Mouse (Mus musculus): ENCODE results near the gene Atp13a2. TPM values are rescaled to one million over a fixed set of nuclear protein-coding genes. Genes with fewer than 3 reads are reported as not detected.

Atp13a2 gene
- total and polyA plus RNA-seq, 3 experiments: 29.0 to 65.4 TPM; not detected in 1

DNA sequence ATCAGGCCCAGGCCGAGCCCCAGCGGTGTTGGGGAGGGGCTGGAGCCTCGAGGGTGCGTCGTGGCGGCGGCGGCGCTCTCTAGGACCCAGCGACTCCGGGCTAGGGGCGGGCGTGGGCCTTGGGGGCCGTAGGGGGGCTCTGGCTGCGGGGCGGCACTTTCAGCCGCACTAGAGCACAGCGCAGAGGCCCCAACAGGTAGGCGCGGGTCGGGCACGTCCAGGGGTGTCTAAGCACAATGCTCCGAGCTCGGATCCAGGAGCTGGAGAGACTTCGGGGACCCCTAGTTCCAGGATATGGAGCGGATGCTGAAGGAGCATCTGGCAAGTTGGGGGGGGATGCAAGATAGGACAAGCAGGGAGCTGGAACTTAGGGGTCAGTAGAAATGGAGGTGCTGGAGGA lies 23.9 kb downstream of the Atp13a2 start:
- Histone ChIP-seq H3K9me3 (replicated peaks; ENCODE audit: insufficient read depth, low read length) (no peaks in the 10 kb centered on the region), H3K27me3 (ENCODE audit: control insufficient read depth in 1 of 2, insufficient read depth in 2 of 2, low read length in 2 of 2) (no peaks in the 10 kb centered on the region), H3K9ac (ENCODE audit: control insufficient read depth, low read depth, low read length, poor library complexity, severe bottlenecking) (no peak overlapping the region), H3K4me1 (ENCODE audit: control insufficient read depth in 1 of 2, insufficient read depth in 2 of 2, low read length in 2 of 2) (peaks cover 0 to 8% of the 10 kb centered on the region in 2 experiments; a peak in 1 of 4 replicates), H3K27ac (ENCODE audit: control insufficient read depth, low read depth, low read length) (no peak overlapping the region), H3K4me3 (ENCODE audit: control insufficient read depth in 1 of 2, insufficient read depth in 1 of 2, low read depth in 2 of 2, low read length in 2 of 2) (no peak overlapping the region), H3K36me3 (ENCODE audit: control insufficient read depth in 1 of 2, insufficient read depth in 2 of 2, low read length in 2 of 2) (no peaks in the 10 kb centered on the region), H3K79me2 (ENCODE audit: control insufficient read depth, insufficient read depth, low read length, poor library complexity) (no peaks in the 10 kb centered on the region)
- no peak for DNase-seq (ENCODE audit: low read depth, low spot score)
- TF ChIP-seq USF2 (IDR thresholded peaks at IDR 0.05; ENCODE audit: borderline replicate concordance in 1 of 2, insufficient read depth in 1 of 2, low read depth in 1 of 2, low read length in 2 of 2) (no peak), HCFC1 (IDR thresholded peaks at IDR 0.05; ENCODE audit: low read depth, low read length) (no peak), EP300 (IDR thresholded peaks at IDR 0.05; ENCODE audit: low read depth in 1 of 2, low read length in 2 of 2) (no peak), NELFE (IDR thresholded peaks at IDR 0.05; ENCODE audit: low read depth, low read length) (no peak), POLR2AphosphoS2 (IDR thresholded peaks at IDR 0.05; ENCODE audit: low read length) (no peak), ZNF384 (IDR thresholded peaks at IDR 0.05; ENCODE audit: low read depth, low read length) (no peak), MYC (IDR thresholded peaks at IDR 0.05; ENCODE audit: low read depth, low read length) (no peak), MAZ (IDR thresholded peaks at IDR 0.05; ENCODE audit: low read depth, low read length) (no peak), SIN3A (IDR thresholded peaks at IDR 0.05; ENCODE audit: low read length) (no peak), ZKSCAN1 (IDR thresholded peaks at IDR 0.05; ENCODE audit: low read depth, low read length) (no peak), CHD1 (IDR thresholded peaks at IDR 0.05; ENCODE audit: low read depth, low read length) (no peak), JUND (IDR thresholded peaks at IDR 0.05; ENCODE audit: low read depth, low read length) (no peak), TAL1 (IDR thresholded peaks at IDR 0.05; ENCODE audit: low read length) (no peak), ZC3H11A (IDR thresholded peaks at IDR 0.05; ENCODE audit: low read depth, low read length) (no peak), MAX (IDR thresholded peaks at IDR 0.05; ENCODE audit: low read length) (no peak), MAFK (IDR thresholded peaks at IDR 0.05; ENCODE audit: borderline replicate concordance, low read depth, low read length) (no peak), GABPA (IDR thresholded peaks at IDR 0.05; ENCODE audit: low read depth, low read length) (no peak), NRF1 (IDR thresholded peaks at IDR 0.05; ENCODE audit: insufficient read depth, low read depth, low read length, poor library complexity, severe bottlenecking) (no peak), USF1 (IDR thresholded peaks at IDR 0.05; ENCODE audit: low read depth, low read length) (no peak)

DNA sequence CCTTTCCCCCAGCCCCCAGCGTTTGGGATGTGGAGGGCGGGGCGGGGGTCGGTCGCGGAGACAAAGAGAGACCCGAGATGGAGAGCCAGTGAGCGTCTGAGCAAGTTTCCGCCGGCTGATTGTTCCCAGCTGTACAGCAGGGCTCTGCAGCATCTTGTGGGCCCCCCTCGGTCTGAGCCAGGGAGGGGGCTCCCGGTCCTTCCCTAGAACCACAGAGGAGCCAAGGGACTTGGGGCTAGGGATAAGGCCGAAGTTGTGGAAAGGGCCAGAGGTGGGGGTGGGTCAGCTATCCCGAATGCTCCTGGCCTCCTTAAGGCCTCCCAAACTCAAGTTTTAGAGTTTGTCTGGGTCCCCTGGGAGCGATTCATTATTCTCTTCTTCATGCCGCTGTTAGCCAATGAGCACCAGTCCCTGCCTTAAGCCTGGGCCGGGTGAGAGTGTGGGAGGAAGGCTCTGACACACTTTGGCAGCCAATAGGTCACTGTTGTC lies 24.3 kb downstream of the Atp13a2 start:
- DNase-seq (ENCODE audit: low read depth, low spot score): no peak
- no peaks in the 10 kb centered on the region for H3K9me3 ChIP-seq (replicated peaks; ENCODE audit: insufficient read depth, low read length)
- no peak for TF ChIP-seq HCFC1 (IDR thresholded peaks at IDR 0.05; ENCODE audit: low read depth, low read length)
- TF ChIP-seq TBP (IDR thresholded peaks at IDR 0.05; ENCODE audit: low read depth, low read length): no peak
- TF ChIP-seq ZC3H11A (IDR thresholded peaks at IDR 0.05; ENCODE audit: low read depth, low read length): no peak
- no peak for TF ChIP-seq RAD21 (IDR thresholded peaks at IDR 0.05; ENCODE audit: low read depth, low read length)
- TF ChIP-seq CTCF (IDR thresholded peaks at IDR 0.05 in 2 of 3, conservative IDR thresholded peaks at IDR 0.05 in 1 of 3; ENCODE audit: control insufficient read depth in 1 of 3, insufficient read depth in 1 of 3, low read depth in 2 of 3, low read length in 3 of 3, poor library complexity in 1 of 3, severe bottlenecking in 1 of 3): no peak
- TF ChIP-seq USF1 (IDR thresholded peaks at IDR 0.05; ENCODE audit: low read depth, low read length): no peak
- no peak for TF ChIP-seq MEF2A (IDR thresholded peaks at IDR 0.05; ENCODE audit: extremely low read depth, insufficient replicate concordance, low read depth, low read length, poor library complexity, severe bottlenecking)
- no peak for TF ChIP-seq NRF1 (IDR thresholded peaks at IDR 0.05; ENCODE audit: insufficient read depth, low read depth, low read length, poor library complexity, severe bottlenecking)
- TF ChIP-seq MAFK (IDR thresholded peaks at IDR 0.05; ENCODE audit: borderline replicate concordance, low read depth, low read length): no peak
- H3K27me3 ChIP-seq (ENCODE audit: control insufficient read depth in 1 of 2, insufficient read depth in 2 of 2, low read length in 2 of 2): no peaks in the 10 kb centered on the region
- H3K4me1 ChIP-seq (ENCODE audit: control insufficient read depth in 1 of 2, insufficient read depth in 2 of 2, low read length in 2 of 2): peaks cover 0 to 8% of the 10 kb centered on the region in 2 experiments; a peak in 1 of 4 replicates
- H3K27ac ChIP-seq (ENCODE audit: control insufficient read depth, low read depth, low read length): no peak overlapping the region
- H3K36me3 ChIP-seq (ENCODE audit: control insufficient read depth in 1 of 2, insufficient read depth in 2 of 2, low read length in 2 of 2): no peaks in the 10 kb centered on the region
- no peak overlapping the region for H3K9ac ChIP-seq (ENCODE audit: control insufficient read depth, low read depth, low read length, poor library complexity, severe bottlenecking)
- H3K79me2 ChIP-seq (ENCODE audit: control insufficient read depth, insufficient read depth, low read length, poor library complexity): no peaks in the 10 kb centered on the region
- no peak overlapping the region for H3K4me3 ChIP-seq (ENCODE audit: control insufficient read depth in 1 of 2, insufficient read depth in 1 of 2, low read depth in 2 of 2, low read length in 2 of 2)

Data from MEL (cell line).